ENCODE assay signal across 13 mouse cellular contexts in the genomic region with DNA sequence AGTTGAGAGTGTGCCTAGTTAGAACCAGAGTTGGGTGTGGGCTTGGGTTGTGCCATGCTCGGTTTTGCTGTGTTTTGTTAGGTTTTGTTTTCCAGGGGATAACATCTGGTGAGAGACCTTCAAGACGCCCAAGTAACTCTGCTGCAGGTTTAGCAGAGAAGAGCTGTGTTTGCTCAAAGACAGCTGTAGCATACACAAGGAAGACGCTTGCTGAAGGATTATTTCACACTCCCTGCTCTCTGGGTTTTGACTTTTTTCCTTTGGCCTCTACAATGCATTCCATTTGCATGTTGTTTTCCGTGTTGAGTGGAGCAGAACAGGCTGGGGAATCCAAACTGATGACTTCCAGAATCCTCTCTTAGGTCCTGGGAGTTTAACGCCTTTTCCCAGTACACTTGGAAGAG.
A peak's percentile ranks its signal among the peaks of the same experiment; 100 is the strongest.
DNase-seq lines count a peak whose midpoint lies in the region; ATAC-seq and TF ChIP-seq lines count a peak whose summit lies in the region.
"Had no signal": no experiment of that assay in that cellular context is flagged by ENCODE, and none has a peak within 500 bp of the region (broad histone marks: within the 10 kb centered on the region; RNA-seq: fewer than 3 reads in every experiment).

No protein-coding gene starts in this region.

- DNase-seq in forebrain, postnatal 0 days, result no peak
- DNase-seq in kidney, postnatal 14 days, result peak; percentile 14
- DNase-seq in kidney, adult 8-10 months, result no peak
- no peak for DNase-seq in ovary, postnatal 14 days (ENCODE audit: low spot score)
- DNase-seq in spleen, postnatal 10 days (ENCODE audit: low spot score in 2 of 2), result no peak
- DNase-seq: adrenal gland, postnatal 14 days; cerebellum, adult 8-10 months; liver, embryonic 13.5 days; right cerebral cortex, adult 18-20 months had no signal

- TF ChIP-seq POLR2A in embryonic fibroblast, embryonic 13.5 days (IDR thresholded peaks at IDR 0.05; ENCODE audit: low read depth, low read length), result no peak

- no peak for TF ChIP-seq CTCF in forebrain, postnatal 0 days (IDR thresholded peaks at IDR 0.05; ENCODE audit: low read depth)
- TF ChIP-seq CTCF in embryonic fibroblast, embryonic 13.5 days (IDR thresholded peaks at IDR 0.05; ENCODE audit: borderline replicate concordance, insufficient read depth, low read length), result no peak

- H3K4me3 ChIP-seq in forebrain, postnatal 0 days (ENCODE audit: low read depth, low read length), result no peak overlapping the region
- H3K4me3 ChIP-seq in forebrain, embryonic 15.5 days, result no peak overlapping the region
- H3K4me3 ChIP-seq in embryonic fibroblast, embryonic 13.5 days (ENCODE audit: insufficient read depth, low read length), result no peak overlapping the region
- no peak overlapping the region for H3K4me3 ChIP-seq in limb, embryonic 15.5 days
- H3K4me3 ChIP-seq: erythroblast, embryonic 14.5 days; liver, embryonic 13.5 days had no signal

- no peaks in the 10 kb centered on the region for H3K36me3 ChIP-seq in forebrain, postnatal 0 days (ENCODE audit: insufficient read depth)
- H3K36me3 ChIP-seq in forebrain, embryonic 15.5 days, result no peaks in the 10 kb centered on the region
- H3K36me3 ChIP-seq in limb, embryonic 15.5 days, result no peaks in the 10 kb centered on the region
- H3K36me3 ChIP-seq: liver, embryonic 13.5 days had no signal

- H3K4me2 ChIP-seq in forebrain, postnatal 0 days (ENCODE audit: low read depth), result no peak overlapping the region
- no peak overlapping the region for H3K4me2 ChIP-seq in forebrain, embryonic 15.5 days (replicated peaks)
- H3K4me2 ChIP-seq in limb, embryonic 15.5 days, result no peak overlapping the region
- H3K4me2 ChIP-seq: liver, embryonic 13.5 days had no signal

- no peaks in the 10 kb centered on the region for H3K9me3 ChIP-seq in forebrain, postnatal 0 days (ENCODE audit: low read length)
- no peaks in the 10 kb centered on the region for H3K9me3 ChIP-seq in forebrain, embryonic 15.5 days
- H3K9me3 ChIP-seq in limb, embryonic 15.5 days, result no peaks in the 10 kb centered on the region
- H3K9me3 ChIP-seq: liver, embryonic 13.5 days had no signal

- H3K9ac ChIP-seq in forebrain, postnatal 0 days, result no peak overlapping the region
- no peak overlapping the region for H3K9ac ChIP-seq in forebrain, embryonic 15.5 days (replicated peaks)
- no peak overlapping the region for H3K9ac ChIP-seq in limb, embryonic 15.5 days
- H3K9ac ChIP-seq: liver, embryonic 13.5 days had no signal

- peak; percentile 48 for ATAC-seq in forebrain, postnatal 0 days
- no peak for ATAC-seq in forebrain, embryonic 15.5 days (replicated peaks)
- ATAC-seq in limb, embryonic 15.5 days (ENCODE audit: insufficient number of reproducible peaks, low FRiP score, low TSS enrichment, low read depth), result peak; percentile 75

- no peaks in the 10 kb centered on the region for H3K4me1 ChIP-seq in forebrain, postnatal 0 days (ENCODE audit: insufficient read depth)
- no peaks in the 10 kb centered on the region for H3K4me1 ChIP-seq in forebrain, embryonic 15.5 days
- no peaks in the 10 kb centered on the region for H3K4me1 ChIP-seq in embryonic fibroblast, embryonic 13.5 days (ENCODE audit: control insufficient read depth, insufficient read depth, low read length)
- H3K4me1 ChIP-seq in limb, embryonic 15.5 days, result peaks cover 21% of the 10 kb centered on the region

- 54% methylated on average over 5 of the region's 5 CpGs for WGBS in forebrain, postnatal 0 days
- WGBS in forebrain, embryonic 15.5 days, result 68% methylated on average over 5 of the region's 5 CpGs
- 37% methylated on average over 5 of the region's 5 CpGs for WGBS in limb, embryonic 15.5 days

- no peak overlapping the region for H3K27ac ChIP-seq in forebrain, postnatal 0 days (ENCODE audit: low read depth, low read length)
- no peak overlapping the region for H3K27ac ChIP-seq in forebrain, embryonic 15.5 days (replicated peaks)
- H3K27ac ChIP-seq in embryonic fibroblast, embryonic 13.5 days (ENCODE audit: insufficient read depth, low read length), result peak overlapping the region; percentile 6; the same call in 1 of the 2 replicates
- peak overlapping the region; percentile 81 for H3K27ac ChIP-seq in limb, embryonic 15.5 days
- H3K27ac ChIP-seq: liver, embryonic 13.5 days had no signal

- no peaks in the 10 kb centered on the region for H3K27me3 ChIP-seq in forebrain, postnatal 0 days (ENCODE audit: insufficient read depth, low read length)
- H3K27me3 ChIP-seq in forebrain, embryonic 15.5 days, result no peaks in the 10 kb centered on the region
- no peaks in the 10 kb centered on the region for H3K27me3 ChIP-seq in limb, embryonic 15.5 days
- H3K27me3 ChIP-seq: liver, embryonic 13.5 days had no signal

Comparison
In these comparisons a context has a peak if more than half of its experiments do, and no peak if none do; other contexts are left out.
1. H3K27ac ChIP-seq: peak in embryonic fibroblast, embryonic 13.5 days (single experiment) and limb, embryonic 15.5 days (single experiment); none in forebrain, postnatal 0 days (single experiment) and forebrain, embryonic 15.5 days (single experiment).